Mouse (Mus musculus) bone marrow macrophage, adult 2 months (primary cell): Measurements from ENCODE around the gene Ppih.

Experiments
- CTCF ChIP-seq: IDR thresholded peaks from 2 replicates; pipeline ENCODE4 v1.5.1; 2012; ENCODE audit warnings: low read depth, mild to moderate bottlenecking, low read length, moderate library complexity
- POLR2A ChIP-seq: IDR thresholded peaks from 2 replicates; pipeline ENCODE4 v1.6.1; 2012; ENCODE audit warnings: mild to moderate bottlenecking, low read depth, low read length, borderline replicate concordance

- TF ChIP-seq CTCF, result no peak; the same call in 1 of the 2 replicates
- TF ChIP-seq POLR2A, result no peak
Observed at GRCm38 (mm10) chr4:119259344-119260254, 60.7 kb downstream of the Ppih start.
